Mouse (Mus musculus) 416B (cell line): ENCODE measurements at regions not wholly inside any gene's neighbourhood (a gene's known extent, or its start where the extent isn't known, plus 50 kb on each side); places are given as distances from the start of the nearest gene placed in this dataset.
A peak's percentile ranks its signal among the peaks of the same experiment; 100 is the strongest.

ENCODE experiments used
- DNase-seq: peaks from one replicate; pipeline ENCODE4 v3.0.0; 2011; ENCODE audit warnings: low read depth

- DNase-seq = no peak
Measured at GRCm38 (mm10) chr4:20988474-20988873, 697.3 kb downstream of the Prdm13 start.

GRCm38 (mm10) chr4:20973428-20973827 lies 712.3 kb downstream of the Prdm13 start:
- no peak for DNase-seq

- DNase-seq = no peak
Measured at GRCm38 (mm10) chr4:20972136-20972875, 713.5 kb downstream of the Prdm13 start.

GRCm38 (mm10) chr4:20949696-20950095 lies 736.1 kb downstream of the Prdm13 start:
- peak; percentile 3 for DNase-seq
